Mouse (Mus musculus) cerebellum, adult 2 months (tissue): ENCODE data around the gene Slamf7. TPM values are rescaled to one million over a fixed set of nuclear protein-coding genes. Genes with fewer than 3 reads are reported as not detected.

Experiments
- DNase-seq, 2 experiments: peaks; one replicate each; pipeline ENCODE4 v3.0.0; 2021
- H3K27ac ChIP-seq: fragments of 200-500 bp; 2 replicates; pipeline ENCODE4 v1.5.1; 2012; ENCODE audit warnings: low read length, control low read depth, inconsistent platforms; ENCODE audit not compliant: insufficient read depth
- H3K27me3 ChIP-seq: fragments of 200-500 bp; 2 replicates; pipeline ENCODE4 v1.6.1; 2012; ENCODE audit warnings: inconsistent platforms, mild to moderate bottlenecking, low read length, moderate library complexity; ENCODE audit not compliant: control insufficient read depth, insufficient read depth
- H3K4me1 ChIP-seq: fragments of 200-500 bp; 2 replicates; pipeline ENCODE4 v1.6.1; 2011; ENCODE audit warnings: low read length; ENCODE audit not compliant: control insufficient read depth, insufficient read depth
- H3K4me3 ChIP-seq: fragments of 200-500 bp; replicated peaks from 2 replicates; pipeline ENCODE3; 2011; ENCODE audit warnings: mild to moderate bottlenecking, low read depth, low read length, control low read depth; ENCODE audit not compliant: insufficient read depth
- CTCF ChIP-seq: fragments of 200-500 bp; IDR thresholded peaks from 2 replicates; pipeline ENCODE4 v1.5.1; 2011; ENCODE audit warnings: low read depth, mild to moderate bottlenecking, control low read depth, low read length, moderate library complexity, borderline replicate concordance; ENCODE audit not compliant: insufficient read depth
- POLR2A ChIP-seq: fragments of 200-500 bp; IDR thresholded peaks from 2 replicates; pipeline ENCODE4 v1.6.1; 2011; ENCODE audit warnings: low read length, control low read depth, borderline replicate concordance; ENCODE audit not compliant: insufficient read depth
- WGBS: fragments of 180-500 bp; shearing (Covaris S2); methylation state at CpG from one replicate; pipeline ENCODE4 v1.1.7; 2018; 5-methylcytosine and 5-hydroxymethylcytosine counted together
- polyA plus RNA-seq: library from polyadenylated mRNA; depleted of rRNA; stranded (reverse); fragments of >200 nt; gene quantifications from 2 replicates; pipeline ENCODE4 v1.2.3, GENCODE M21; 2012; rRNA removed

Gene Slamf7
- polyA plus RNA-seq = 0.03 and 0.08 TPM in 2 replicates

DNA sequence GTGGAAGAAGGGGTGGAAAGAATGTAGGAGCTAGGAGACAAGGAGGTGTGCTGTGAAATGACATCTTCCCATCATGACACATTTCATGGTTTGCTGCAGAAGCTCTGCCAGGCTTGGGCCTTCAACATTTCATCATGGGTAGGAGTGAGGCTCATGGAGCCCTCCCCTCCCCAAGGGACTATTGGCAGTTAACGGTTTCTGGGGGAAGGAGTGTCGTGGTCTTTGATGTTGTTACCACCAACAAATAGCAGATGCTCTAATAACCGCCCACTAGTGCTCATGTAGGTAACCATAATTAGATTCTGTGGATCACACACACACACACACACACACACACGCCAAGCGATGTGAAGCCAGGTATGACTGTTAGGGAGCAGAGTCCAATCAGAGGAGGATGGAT, at the start of gene Slamf7:
Slamf7 (minus strand) TSS at position 302 of the 400 bp plus-strand sequence.
- Histone ChIP-seq H3K27ac (no peak within 1 kb of the TSS), H3K4me3 (no peak within 1 kb of the TSS), H3K27me3 (no peaks in the 10 kb centered on the region), H3K4me1 (no peaks in the 10 kb centered on the region)
- 88% methylated on average over 5 of the region's 5 CpGs for WGBS
- TF ChIP-seq CTCF = no peak
- TF ChIP-seq POLR2A = no peak
- DNase-seq = no peak

DNA sequence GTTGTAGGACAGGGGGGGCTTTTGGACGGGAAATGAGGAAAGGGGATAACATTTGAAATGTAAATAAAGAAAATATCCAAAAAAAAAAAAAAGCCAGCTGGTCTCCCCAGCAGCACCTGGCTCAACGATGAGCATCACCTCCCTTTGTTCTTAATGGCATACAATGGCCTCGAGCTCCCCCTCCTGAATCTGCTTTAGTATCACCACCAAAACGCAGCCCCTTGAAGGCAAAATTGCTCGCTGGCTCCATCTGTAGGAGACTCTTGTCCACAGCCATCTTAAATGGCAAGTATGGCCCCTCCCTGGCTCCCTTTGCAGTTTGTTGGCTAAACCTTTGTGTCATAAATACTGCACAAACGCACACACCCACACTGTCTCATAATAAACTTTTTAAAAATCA, 46.1 kb upstream of the Slamf7 start:
- Histone ChIP-seq H3K4me1 (no peaks in the 10 kb centered on the region), H3K27ac (no peak overlapping the region), H3K4me3 (no peak overlapping the region), H3K27me3 (no peaks in the 10 kb centered on the region)
- no peak for TF ChIP-seq POLR2A
- TF ChIP-seq CTCF = no peak
- DNase-seq = no peak
- 10% methylated on average over 6 of the region's 6 CpGs for WGBS

DNA sequence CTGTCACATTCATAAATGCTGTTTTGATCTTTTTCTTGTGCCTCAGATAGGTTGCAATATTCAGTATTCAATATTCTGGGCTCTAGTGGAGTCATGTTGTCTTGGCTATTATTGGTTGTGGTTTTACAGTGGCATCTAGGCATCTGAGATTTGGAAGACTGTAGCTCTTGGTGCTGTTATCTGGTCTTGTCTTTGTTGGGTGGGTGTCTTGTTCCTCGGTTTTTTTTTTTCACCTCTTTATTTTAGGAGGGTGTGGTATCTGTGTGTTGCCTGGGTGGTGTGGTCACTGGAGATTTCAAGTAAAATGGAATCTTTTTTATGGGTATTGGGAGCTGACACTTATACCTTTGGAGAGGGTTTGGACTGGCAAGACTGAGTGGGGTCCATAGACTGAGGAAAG, 41.1 kb upstream of the Slamf7 start:
- Histone ChIP-seq H3K4me1 (no peaks in the 10 kb centered on the region), H3K4me3 (no peak overlapping the region), H3K27me3 (no peaks in the 10 kb centered on the region), H3K27ac (no peak overlapping the region)
- WGBS = 76% methylated on average over 1 of the region's 1 CpGs
- no peak for DNase-seq
- TF ChIP-seq CTCF (no peak), POLR2A (no peak)

DNA sequence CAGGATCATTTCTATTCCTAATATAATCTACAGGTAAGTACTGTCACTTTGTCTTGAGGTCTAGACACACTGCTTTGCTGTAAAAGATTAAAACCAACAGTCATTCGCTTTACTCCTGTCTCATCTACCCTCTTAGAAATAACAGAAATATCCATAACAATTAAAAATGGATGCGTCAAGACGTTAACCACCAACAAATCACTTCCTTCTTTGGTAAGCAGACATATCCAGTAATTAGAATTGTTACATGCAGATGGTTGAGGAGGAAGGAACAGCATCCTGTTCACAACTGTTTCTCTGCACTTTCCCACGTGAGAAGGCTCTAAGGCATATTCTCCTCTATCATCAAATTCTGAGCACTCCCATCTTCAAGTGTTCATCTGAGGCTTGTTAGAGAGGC, 34.5 kb upstream of the Slamf7 start:
- no peak for DNase-seq
- no peak overlapping the region for H3K27ac ChIP-seq
- WGBS = 89% methylated on average over 4 of the region's 4 CpGs
- no peaks in the 10 kb centered on the region for H3K27me3 ChIP-seq
- TF ChIP-seq CTCF (no peak), POLR2A (no peak)
- no peak overlapping the region for H3K4me3 ChIP-seq
- H3K4me1 ChIP-seq = no peaks in the 10 kb centered on the region

DNA sequence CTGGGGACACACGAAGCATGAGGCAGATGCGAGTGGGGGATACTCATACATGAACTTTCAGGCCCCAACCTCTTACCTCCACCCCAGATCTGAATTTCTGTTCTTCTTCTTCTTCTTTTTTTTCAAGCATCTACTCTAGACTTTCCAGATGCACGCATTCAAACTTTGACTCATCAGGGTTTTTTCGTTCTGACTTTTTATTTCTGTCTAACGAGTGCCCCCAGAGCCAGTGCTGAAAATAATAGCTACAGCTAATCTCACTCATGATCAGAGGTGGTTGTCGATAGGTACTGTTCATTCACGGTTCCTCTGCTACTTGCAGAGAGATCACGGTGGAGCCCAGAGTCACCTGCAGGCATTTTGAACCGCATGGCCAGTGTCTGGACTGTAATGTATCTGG, 32.1 kb upstream of the Slamf7 start:
- WGBS = 94% methylated on average over 9 of the region's 9 CpGs
- TF ChIP-seq POLR2A (no peak), CTCF (no peak)
- Histone ChIP-seq H3K27me3 (no peaks in the 10 kb centered on the region), H3K4me1 (no peaks in the 10 kb centered on the region), H3K27ac (no peak overlapping the region), H3K4me3 (no peak overlapping the region)
- no peak for DNase-seq

DNA sequence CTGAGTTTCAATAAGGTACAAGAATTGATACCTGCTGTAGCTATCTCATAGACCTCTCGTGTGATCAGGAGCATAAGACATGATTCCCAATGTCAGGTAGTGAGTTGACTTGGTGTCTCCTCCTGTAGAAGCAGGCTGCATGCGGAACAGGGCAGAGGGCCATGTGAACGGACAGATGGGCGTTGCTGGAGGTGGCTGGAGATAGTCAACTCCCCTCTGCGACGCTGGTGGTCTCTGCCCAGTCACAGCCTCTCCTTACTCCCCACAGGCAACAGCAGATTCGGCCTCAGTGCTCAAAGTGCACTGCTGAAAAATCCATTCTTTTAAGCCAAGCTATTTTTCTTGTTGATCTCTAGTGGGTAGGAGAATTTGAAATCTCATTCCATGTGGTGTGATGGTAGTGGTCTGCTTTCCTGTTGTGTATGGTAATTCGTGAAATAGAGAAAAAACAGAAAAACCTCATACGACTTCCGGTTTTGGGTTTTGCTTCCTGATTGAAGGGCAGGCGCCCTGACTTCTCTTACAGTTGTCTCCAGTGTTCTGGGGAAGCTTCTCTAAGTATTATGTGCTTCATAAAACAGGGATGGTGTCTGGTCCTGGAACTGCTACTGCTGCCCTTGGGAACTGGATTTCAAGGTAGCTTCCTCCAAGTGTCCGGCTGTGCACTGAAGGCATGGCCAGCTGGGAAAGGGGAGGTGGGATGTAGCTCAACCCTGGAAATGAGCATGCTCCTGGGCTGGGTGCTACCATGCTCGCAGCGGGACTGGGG, 28.9 kb upstream of the Slamf7 start, which contains the start of gene Cd48:
Cd48 (plus strand) TSS at position 479 of the 769 bp plus-strand sequence.
- Histone ChIP-seq H3K4me1 (no peaks in the 10 kb centered on the region), H3K27ac (no peak within 1 kb of the TSS), H3K27me3 (no peaks in the 10 kb centered on the region), H3K4me3 (no peak within 1 kb of the TSS)
- TF ChIP-seq POLR2A (no peak), CTCF (no peak)
- WGBS = 72% methylated on average over 14 of the region's 14 CpGs
- DNase-seq = no peak

DNA sequence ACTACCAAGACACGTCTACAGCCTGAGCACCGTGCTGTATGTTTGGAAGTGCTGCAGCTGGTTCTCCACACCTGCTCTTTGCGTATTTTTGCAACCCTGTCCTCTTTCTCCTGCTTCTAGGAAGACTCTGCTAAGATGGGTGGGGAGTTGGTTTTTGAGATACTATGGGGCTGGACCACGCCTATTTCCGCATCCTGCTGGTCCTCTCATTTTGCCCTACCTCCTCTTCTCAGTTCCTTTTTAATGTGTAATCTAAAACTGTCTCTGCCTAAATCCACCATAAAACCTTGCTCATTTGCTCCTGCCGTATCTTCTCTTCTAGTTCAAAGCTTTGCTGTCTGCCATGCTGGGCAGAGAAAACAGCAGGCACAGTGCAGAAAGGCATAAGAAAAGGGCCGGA, 28.2 kb upstream of the Slamf7 start:
- no peaks in the 10 kb centered on the region for H3K27me3 ChIP-seq
- H3K27ac ChIP-seq = no peak overlapping the region
- H3K4me1 ChIP-seq = no peaks in the 10 kb centered on the region
- TF ChIP-seq POLR2A (no peak), CTCF (no peak)
- 88% methylated on average over 7 of the region's 7 CpGs for WGBS
- H3K4me3 ChIP-seq = no peak overlapping the region
- no peak for DNase-seq

DNA sequence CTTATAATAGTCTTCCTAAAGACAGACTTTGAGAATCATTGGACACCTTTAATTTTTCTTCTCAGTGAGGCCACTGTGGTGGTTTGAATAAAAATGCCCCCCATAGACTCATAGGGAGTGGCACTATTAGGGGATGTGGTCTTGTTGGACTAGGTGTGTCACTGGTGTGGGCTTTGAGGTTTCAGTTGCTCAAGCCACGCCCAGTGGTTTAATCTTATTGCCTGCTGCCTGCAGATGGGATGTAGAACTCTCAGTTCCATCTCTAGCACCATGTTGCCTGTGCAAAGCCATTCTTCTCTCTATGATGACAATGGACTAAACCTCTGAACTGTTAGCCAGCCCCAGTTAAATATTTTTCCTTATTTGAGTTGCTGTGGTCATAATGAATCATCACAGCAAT, 24.9 kb upstream of the Slamf7 start:
- no peak for DNase-seq
- TF ChIP-seq POLR2A = no peak
- TF ChIP-seq CTCF = no peak
- WGBS = 80% methylated on average over 1 of the region's 1 CpGs
- Histone ChIP-seq H3K27me3 (no peaks in the 10 kb centered on the region), H3K4me1 (no peaks in the 10 kb centered on the region), H3K4me3 (no peak overlapping the region), H3K27ac (no peak overlapping the region)
